Mouse (Mus musculus) forebrain, embryonic 16.5 days (tissue): ENCODE results near the gene Gpr89. TPM values are rescaled to one million over a fixed set of nuclear protein-coding genes. Genes with fewer than 3 reads are reported as not detected.

ENCODE experiments used
- ATAC-seq: fragments of 200-750 bp; cut with Nextera tagmentation; 2 replicates; pipeline ENCODE4 v1.8.0; 2017; ENCODE audit warnings: mild to moderate bottlenecking, moderate library complexity
- H3K27ac ChIP-seq: fragments of 300-500 bp; sonication (generic); 2 replicates; pipeline ENCODE4 v1.5.1; 2014; ENCODE audit warnings: low read length, control low read depth
- H3K27me3 ChIP-seq: fragments of 300-500 bp; sonication (generic); replicated peaks from 2 replicates; pipeline ENCODE4 v1.6.1; 2014; ENCODE audit warnings: low read length; ENCODE audit not compliant: control insufficient read depth, insufficient read depth
- H3K36me3 ChIP-seq: fragments of 300-500 bp; sonication (generic); 2 replicates; pipeline ENCODE4 v1.6.1; 2014; ENCODE audit not compliant: control insufficient read depth, insufficient read depth
- H3K4me1 ChIP-seq: fragments of 300-500 bp; sonication (generic); replicated peaks from 2 replicates; pipeline ENCODE4 v1.6.1; 2014; ENCODE audit warnings: low read length; ENCODE audit not compliant: control insufficient read depth, insufficient read depth
- H3K4me2 ChIP-seq: fragments of 300-500 bp; sonication (generic); 2 replicates; pipeline ENCODE4 v1.6.1; 2014; ENCODE audit warnings: mild to moderate bottlenecking, low read length, control low read depth
- H3K4me3 ChIP-seq: fragments of 300-500 bp; sonication (generic); replicated peaks from 2 replicates; pipeline ENCODE4 v1.5.1; 2014; ENCODE audit warnings: mild to moderate bottlenecking, low read length, control low read depth
- H3K9ac ChIP-seq: fragments of 300-500 bp; sonication (generic); replicated peaks from 2 replicates; pipeline ENCODE4 v1.6.1; 2014; ENCODE audit warnings: low read depth, low read length, control low read depth
- H3K9me3 ChIP-seq: fragments of 300-500 bp; sonication (generic); 2 replicates; pipeline ENCODE4 v1.6.1; 2016; ENCODE audit warnings: low read length; ENCODE audit not compliant: control insufficient read depth
- WGBS: fragments of 180-500 bp; shearing (Covaris S2); extraction: QIAGEN DNeasy Blood & Tissue Kit; methylation state at CpG from one replicate; pipeline ENCODE4 v1.1.7; 2014; 5-methylcytosine and 5-hydroxymethylcytosine counted together
- polyA plus RNA-seq: library from polyadenylated mRNA; unstranded; fragments of >200 nt; fragmentation: Nextera tagmentation; extraction: Ambion mirVana; gene quantifications from 2 replicates; pipeline ENCODE4 v1.2.1, GENCODE M21; 2015

Gene Gpr89
- polyA plus RNA-seq, 1 experiment from 2014 or later: 33.1 TPM

GRCm38 (mm10) chr3:96820116-96820915 is 84.8 kb downstream of the Gpr89 start:
- no peaks in the 10 kb centered on the region for H3K9me3 ChIP-seq
- no peaks in the 10 kb centered on the region for H3K4me1 ChIP-seq
- H3K9ac ChIP-seq: no peak overlapping the region
- no peak for ATAC-seq
- no peak overlapping the region for H3K4me2 ChIP-seq
- H3K36me3 ChIP-seq: no peaks in the 10 kb centered on the region
- no peak overlapping the region for H3K27ac ChIP-seq
- 88% methylated on average over 6 of the region's 6 CpGs for whole genome bisulfite sequencing
- no peaks in the 10 kb centered on the region for H3K27me3 ChIP-seq
- H3K4me3 ChIP-seq: no peak overlapping the region

Other genes with a start within 250 kb of the Gpr89 start
- 1.2 and 3.5 TPM in 2 replicates for gene Ankrd35, start 235.2 kb downstream of the Gpr89 start, polyA plus RNA-seq
- 24.3 and 32.6 TPM in 2 replicates for gene Pias3, start 209.0 kb downstream of the Gpr89 start, polyA plus RNA-seq
- gene Nudt17, start 196.8 kb downstream of the Gpr89 start, polyA plus RNA-seq: 4.8 and 6.2 TPM in 2 replicates
- 32.2 and 33.9 TPM in 2 replicates for gene Polr3c, start 177.7 kb downstream of the Gpr89 start, polyA plus RNA-seq
- 59.8 and 65.1 TPM in 2 replicates for gene Rnf115, start 177.7 kb downstream of the Gpr89 start, polyA plus RNA-seq
- gene Pdzk1, start 76.1 kb downstream of the Gpr89 start, polyA plus RNA-seq: 0.11 and 0.20 TPM in 2 replicates
- 0.08 and 0.22 TPM in 2 replicates for gene Cd160, start 76.0 kb downstream of the Gpr89 start, polyA plus RNA-seq
- 2.9 and 3.6 TPM in 2 replicates for gene Gja5, start 653 bp downstream of the Gpr89 start, polyA plus RNA-seq
- not detected in 2 replicates for gene Gja8, start 20.7 kb upstream of the Gpr89 start, polyA plus RNA-seq